ENCODE assay signal across 1 mouse cellular context in genomic region chr7:19627721-19628120, GRCm38 (mm10).
TF ChIP-seq lines count a peak whose summit lies in the region.

No protein-coding gene starts in this region.

TF ChIP-seq in MEL, 35 proteins besides CTCF, POLR2A, EP300 and RAD21:
- TF ChIP-seq RCOR1 (IDR thresholded peaks at IDR 0.05; ENCODE audit: low read depth, low read length) = no peak
- TF ChIP-seq ZMIZ1 (IDR thresholded peaks at IDR 0.05; ENCODE audit: low read depth, low read length) = no peak
- TF ChIP-seq CHD2 (IDR thresholded peaks at IDR 0.05; ENCODE audit: low read length) = no peak
